Mouse (Mus musculus) liver (tissue): ENCODE results near the gene Acad11.

Experiments
- DNase-seq: peaks from one replicate; pipeline ENCODE4 v3.0.0-alpha.2; 2020; ENCODE audit warnings: mixed read lengths

The Acad11 gene

GRCm38 (mm10) chr9:104085730-104086429 lies 22.7 kb downstream of the Acad11 start:
- no peak for DNase-seq

DNA sequence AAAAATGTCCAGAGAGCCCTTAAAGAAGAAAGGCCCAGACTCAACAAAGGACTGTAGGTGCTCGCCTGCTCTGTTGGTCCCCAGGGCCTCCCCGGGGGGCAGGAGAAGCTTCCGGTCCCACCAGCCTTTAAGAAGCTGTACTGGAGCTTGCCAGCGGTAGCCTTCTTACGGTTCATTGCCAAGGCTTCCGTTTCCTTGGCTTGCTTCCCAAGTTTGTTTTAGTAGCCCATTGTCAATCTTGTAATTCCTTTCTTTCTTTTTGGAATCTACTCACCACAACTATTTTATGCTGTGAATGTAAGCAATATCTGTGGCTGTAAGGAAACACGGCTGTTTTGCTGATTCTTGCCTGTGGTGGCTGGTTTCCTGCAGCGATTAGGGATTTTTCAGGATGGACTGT lies 25.4 kb downstream of the Acad11 start:
- DNase-seq: no peak

- DNase-seq: no peak
Observed at GRCm38 (mm10) chr9:104092945-104093344, 29.8 kb downstream of the Acad11 start.

GRCm38 (mm10) chr9:104098256-104098655 lies 35.1 kb downstream of the Acad11 start:
- no peak for DNase-seq

- no peak for DNase-seq
Observed at GRCm38 (mm10) chr9:104099060-104099459, 35.9 kb downstream of the Acad11 start.

DNA sequence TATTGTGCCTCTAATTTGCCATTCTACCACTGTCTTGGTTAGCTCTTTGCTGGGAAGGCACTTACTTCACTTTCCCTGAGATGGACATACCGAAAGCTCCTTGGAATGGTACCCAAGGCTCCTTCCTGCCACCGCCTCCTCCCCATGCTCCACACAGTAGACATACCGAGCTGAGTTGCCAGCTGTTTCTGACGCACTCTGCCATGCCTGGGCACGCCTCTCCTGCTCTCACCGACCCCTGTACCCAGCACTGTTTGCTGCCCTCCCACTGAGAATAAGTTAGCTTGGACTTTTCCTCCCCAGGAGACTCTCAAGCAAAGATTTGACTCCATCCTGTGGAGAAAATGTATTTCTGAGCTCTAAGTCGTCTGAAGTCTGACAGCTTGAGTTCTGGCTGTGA lies 37.6 kb downstream of the Acad11 start:
- DNase-seq: no peak

DNA sequence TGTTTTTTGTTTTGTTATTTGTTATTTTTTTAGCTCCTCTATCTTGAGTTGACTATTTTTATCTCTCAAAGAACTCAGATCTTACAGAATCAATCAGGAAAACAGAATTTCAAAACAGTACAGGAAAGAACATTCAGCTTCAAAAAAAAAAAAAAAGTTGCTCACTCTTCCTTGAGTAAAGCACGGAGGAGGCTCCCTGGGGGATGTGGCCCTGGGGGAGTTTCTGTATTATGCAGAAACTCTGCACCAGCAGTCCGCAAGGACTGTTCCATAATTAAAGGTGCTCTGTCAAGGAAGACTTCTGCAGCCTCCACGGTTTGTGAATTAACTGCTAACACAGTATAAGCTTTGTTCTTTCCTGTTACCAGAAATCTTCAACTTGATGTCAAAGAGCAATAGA lies 38.3 kb downstream of the Acad11 start:
- no peak for DNase-seq

GRCm38 (mm10) chr9:104102301-104102700 lies 39.1 kb downstream of the Acad11 start:
- no peak for DNase-seq

DNA sequence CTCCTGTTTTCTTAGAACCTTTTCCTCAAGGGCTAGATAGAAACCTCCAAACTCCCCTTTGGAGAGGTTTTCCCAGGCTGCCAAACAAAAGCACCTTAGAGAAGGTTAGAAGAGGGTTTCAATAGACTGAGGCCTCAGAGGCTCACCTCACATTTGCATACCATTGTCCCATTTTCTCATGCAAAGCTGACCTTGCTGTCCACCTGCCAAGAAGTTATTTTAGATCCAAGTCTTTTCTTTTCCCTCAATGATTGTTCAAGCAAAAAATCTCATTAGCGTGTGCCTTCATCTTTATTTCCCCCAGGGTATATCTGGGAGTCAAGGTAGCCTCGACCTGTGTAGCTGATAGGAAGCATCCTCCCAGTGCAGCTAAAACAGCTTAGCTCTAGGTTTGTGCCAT lies 39.7 kb downstream of the Acad11 start:
- no peak for DNase-seq

DNA sequence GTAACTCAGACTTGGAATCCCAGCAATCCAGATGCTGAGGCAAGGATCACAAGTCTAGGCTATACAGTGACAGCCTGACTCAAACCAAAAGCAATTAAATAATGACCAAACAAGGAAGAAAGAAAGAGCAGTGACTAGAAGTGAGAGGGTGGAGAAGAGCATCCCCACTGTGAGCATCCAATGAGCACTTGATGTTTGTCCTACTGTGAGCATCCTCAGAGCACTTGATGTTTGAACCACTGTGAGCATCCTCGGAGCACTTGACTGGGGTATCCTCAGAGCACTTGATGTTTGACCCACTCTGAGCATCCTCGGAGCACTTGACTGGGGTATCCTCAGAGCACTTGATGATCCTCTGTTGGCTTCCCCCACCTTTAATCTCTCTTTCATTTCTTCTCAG lies 41.8 kb downstream of the Acad11 start:
- DNase-seq: no peak

DNA sequence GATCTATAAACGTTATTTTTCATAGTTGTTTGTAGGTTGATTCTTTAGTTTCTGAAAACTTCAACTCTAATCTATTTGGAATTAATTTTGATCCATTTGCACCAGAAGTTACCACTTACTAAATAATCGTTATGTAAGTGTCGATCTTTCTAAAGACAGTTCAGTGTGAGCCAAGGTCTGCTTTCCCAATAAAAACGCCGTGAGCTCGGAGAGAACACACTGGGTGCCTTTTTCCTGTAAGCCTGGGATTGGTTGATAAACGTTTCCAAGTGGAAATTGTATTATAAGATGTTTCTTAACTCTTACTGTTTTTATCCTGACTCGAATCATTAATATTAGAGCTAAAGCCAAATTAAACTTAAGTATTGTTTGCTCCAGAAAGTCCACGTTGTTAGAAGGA lies 43.8 kb downstream of the Acad11 start:
- no peak for DNase-seq

GRCm38 (mm10) chr9:104107482-104107881 lies 44.3 kb downstream of the Acad11 start:
- no peak for DNase-seq

DNA sequence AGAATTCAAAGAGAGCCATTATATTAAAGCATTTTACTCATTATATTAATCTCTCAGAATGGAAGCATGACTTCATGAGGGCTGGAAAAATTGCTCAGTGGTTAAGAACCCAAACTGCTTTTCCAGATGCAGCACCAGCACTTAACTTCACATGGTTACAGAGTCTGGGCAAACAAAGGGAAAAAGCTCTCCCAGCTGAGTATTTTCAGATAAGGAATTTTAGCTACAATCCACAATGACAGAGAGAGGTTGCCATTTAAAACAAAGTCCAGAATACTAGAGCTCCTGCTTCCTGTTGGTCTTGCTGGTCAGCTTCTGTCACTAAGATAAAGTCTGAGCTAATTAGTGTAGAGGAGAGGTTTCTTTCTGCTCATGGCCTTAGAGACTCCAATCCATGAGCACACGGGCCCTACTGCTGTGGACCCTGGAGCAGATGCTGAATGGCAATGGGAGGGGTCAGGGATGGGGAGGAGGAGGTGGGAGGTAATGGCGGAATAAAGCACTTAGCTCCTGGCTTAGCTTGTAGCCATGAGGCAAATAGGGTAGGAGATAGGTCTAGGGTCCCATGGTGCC lies 45.5 kb downstream of the Acad11 start:
- no peak for DNase-seq

- no peak for DNase-seq
Observed at GRCm38 (mm10) chr9:104109151-104109550, 46.0 kb downstream of the Acad11 start.

- no peak for DNase-seq
Observed at GRCm38 (mm10) chr9:104123101-104123500, 59.9 kb downstream of the Acad11 start.

DNA sequence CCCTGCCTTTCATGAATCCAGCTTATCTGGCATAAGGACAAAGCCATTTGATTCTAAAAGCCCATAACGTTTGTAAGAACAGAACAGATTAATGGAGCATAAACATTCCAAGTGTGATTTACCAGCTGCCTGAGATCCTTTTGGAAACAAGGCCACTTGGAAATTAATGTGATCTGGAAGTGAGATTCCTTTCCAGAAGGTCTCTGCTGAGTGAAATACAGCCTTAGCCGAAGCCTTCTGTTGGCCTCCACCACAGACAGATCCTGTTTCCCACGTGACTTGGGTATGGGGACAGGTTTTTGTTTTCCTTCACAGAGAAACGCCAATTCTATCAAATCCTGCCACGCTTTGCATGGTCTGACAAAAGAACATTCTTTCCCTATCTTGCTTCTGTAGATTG lies 60.4 kb downstream of the Acad11 start:
- DNase-seq: no peak

- DNase-seq: no peak
Observed at GRCm38 (mm10) chr9:104126833-104127232, 63.7 kb downstream of the Acad11 start, which contains the start of gene Ackr4. Gene Ackr4 (minus strand): TSS chr9:104126933.

DNA sequence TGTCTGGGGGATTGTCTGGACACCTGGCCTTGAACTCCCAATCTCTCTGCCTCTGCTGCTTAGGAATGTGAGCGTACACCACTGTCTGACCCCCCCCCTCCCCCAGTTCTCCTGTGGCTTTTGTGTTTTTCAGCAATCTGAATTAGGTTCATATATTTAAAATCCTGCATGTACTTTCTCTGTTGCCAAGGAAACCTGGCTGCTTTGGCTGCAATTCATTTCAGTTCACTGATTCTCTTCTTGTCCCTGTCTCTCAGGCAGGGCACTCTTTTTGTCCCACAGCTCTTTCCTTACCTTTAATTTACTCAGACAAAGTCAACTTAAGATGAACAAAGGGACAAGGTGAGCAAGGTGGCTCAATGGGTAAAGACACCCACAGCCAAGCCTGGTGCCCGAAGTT lies 64.9 kb downstream of the Acad11 start:
- no peak for DNase-seq

DNA sequence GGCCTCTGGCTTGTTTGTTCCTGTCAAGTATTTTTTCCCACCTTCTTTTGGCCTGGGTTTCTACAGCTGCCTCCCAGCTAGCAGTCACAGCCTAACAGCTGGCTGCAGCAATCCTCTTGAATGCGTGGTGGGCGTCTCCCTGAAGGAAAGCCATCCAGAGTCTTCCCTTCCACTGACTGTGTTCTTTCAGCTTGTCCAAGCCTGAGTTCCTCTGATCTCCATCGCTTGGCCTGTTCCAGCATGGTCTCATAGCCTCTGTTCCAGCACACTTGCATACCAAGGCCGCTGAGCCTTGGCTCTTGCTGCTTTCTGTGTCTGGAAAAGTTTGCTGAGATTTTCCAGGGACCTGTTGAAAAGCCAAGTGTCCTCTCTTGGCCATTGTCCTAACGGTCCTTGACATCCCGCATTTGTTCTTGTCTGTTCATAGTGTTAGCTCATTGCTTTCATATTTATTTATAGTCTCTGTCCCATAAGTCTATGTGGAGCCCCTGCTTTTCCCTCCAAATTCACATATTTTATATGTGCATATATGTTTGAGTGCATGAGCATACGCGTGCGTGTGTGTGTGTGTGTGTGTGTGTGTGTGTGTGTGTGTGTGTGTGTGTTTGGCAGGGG lies 67.1 kb downstream of the Acad11 start:
- no peak for DNase-seq

- DNase-seq: no peak
Observed at GRCm38 (mm10) chr9:104140351-104140750, 77.2 kb downstream of the Acad11 start.

GRCm38 (mm10) chr9:104142805-104143204 lies 79.6 kb downstream of the Acad11 start:
- no peak for DNase-seq

DNA sequence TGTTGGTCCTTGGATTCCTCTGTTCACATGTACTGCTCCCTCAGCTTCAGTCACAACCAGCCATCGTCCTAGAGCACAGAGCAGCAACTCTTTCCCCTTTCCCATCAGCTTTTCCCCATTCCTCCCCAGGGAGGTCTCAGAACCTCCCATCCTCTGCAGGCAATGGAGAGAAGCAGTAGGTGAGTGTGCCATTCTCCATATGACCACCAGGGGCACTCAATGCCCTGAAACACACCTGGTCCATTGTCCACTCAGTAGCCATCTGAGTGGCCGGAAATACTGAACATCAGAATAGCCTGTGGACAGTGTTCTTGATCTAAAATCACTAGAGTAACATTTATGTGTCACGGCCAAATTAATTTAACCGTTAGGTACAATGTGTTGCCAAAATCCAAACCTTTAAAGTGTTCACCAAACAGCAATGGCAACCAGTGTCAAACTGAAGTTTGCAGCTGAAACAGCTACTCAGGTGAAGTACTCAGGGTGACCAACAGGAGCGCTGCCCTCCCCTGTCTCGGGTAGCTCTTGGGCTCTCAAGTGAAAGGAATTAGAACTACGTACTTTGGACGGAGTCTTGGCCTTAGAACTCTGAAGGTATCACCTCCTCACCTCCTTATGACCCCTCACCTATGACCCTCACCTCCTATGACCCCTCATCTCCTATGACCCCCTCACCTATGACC lies 81.3 kb downstream of the Acad11 start:
- DNase-seq: no peak

DNA sequence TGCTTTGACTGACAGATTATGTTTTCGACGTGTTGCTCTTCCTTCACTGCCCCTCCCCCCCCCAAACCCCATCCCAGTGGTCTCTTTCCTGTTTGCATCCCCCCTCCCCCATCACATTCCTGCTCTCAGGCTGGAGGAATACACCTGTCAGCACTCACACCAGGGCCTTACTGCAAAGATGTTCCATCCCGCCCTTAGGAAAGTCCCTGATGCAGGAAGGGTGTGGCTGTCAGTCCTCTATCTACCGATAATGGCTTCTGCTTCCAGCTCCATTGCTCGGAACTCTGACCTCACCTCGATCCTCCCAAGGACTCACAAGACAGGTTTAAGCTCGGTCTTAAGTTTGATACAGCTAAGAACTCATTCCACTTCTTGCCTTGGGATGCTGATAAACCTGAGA lies 83.5 kb downstream of the Acad11 start:
- no peak for DNase-seq

- DNase-seq: no peak
Observed at GRCm38 (mm10) chr9:104148969-104149368, 85.8 kb downstream of the Acad11 start.
